Mouse (Mus musculus): ENCODE measurements around the gene Plcb1. TPM values are rescaled to one million over a fixed set of nuclear protein-coding genes. Genes with fewer than 3 reads are reported as not detected.

Gene Plcb1
- 1.4 TPM for polyA plus RNA-seq (2015; fragmentation: Illumina TruSeq; extraction: RNeasy Lipid Tissue Mini Kit (QIAGEN cat#74804); ENCODE audit: insufficient read depth, low replicate concordance)

GRCm38 (mm10) chr2:134785970-134786855, at the start of gene Plcb1:
Gene Plcb1, plus strand, starts transcription at chr2:134786067.

Other genes with a start within 250 kb of the Plcb1 start
- not detected for gene Hao1, start 231.7 kb upstream of the Plcb1 start, polyA plus RNA-seq (2015; fragmentation: Illumina TruSeq; extraction: RNeasy Lipid Tissue Mini Kit (QIAGEN cat#74804); ENCODE audit: insufficient read depth, low replicate concordance)
- gene Tmx4, start 141.9 kb upstream of the Plcb1 start, polyA plus RNA-seq (2015; fragmentation: Illumina TruSeq; extraction: RNeasy Lipid Tissue Mini Kit (QIAGEN cat#74804); ENCODE audit: insufficient read depth, low replicate concordance), result 17.3 TPM